In genomic region chr1:152766804-152767748, GRCm38 (mm10) we compare ENCODE assay signal across 9 mouse cellular contexts. TPM values are rescaled to one million over a fixed set of nuclear protein-coding genes. Genes with fewer than 3 reads are reported as not detected.
DNase-seq lines count a peak whose midpoint lies in the region; ATAC-seq and TF ChIP-seq lines count a peak whose summit lies in the region.
"Had no signal": no experiment of that assay in that cellular context is flagged by ENCODE, and none has a peak within 500 bp of the region (broad histone marks: within the 10 kb centered on the region; RNA-seq: fewer than 3 reads in every experiment).

No protein-coding gene starts in this region.

- DNase-seq in cerebellum, adult 8-10 months, result peak; percentile 47
- no peak for DNase-seq in cerebellum, adult 9-11 months
- DNase-seq in thymus, adult 2 months, result no peak
- DNase-seq in thymus, postnatal 14 days, result no peak
- peak; percentile 48 for DNase-seq in forebrain, embryonic 14.5 days (ENCODE audit: low spot score)
- DNase-seq in cerebellum, postnatal 4 days (ENCODE audit: low spot score in 2 of 2), result no peak

- no peak for TF ChIP-seq CTCF in thymus, adult 2 months (IDR thresholded peaks at IDR 0.05; ENCODE audit: borderline replicate concordance, control insufficient read depth, extremely low read depth, insufficient read depth, low read length, poor library complexity)

- peak overlapping the region; percentile 58 for H3K4me2 ChIP-seq in forebrain, embryonic 14.5 days (ENCODE audit: low read length)
- peak overlapping the region; percentile 56 for H3K4me2 ChIP-seq in kidney, embryonic 14.5 days (replicated peaks; ENCODE audit: low read depth, low read length)
- H3K4me2 ChIP-seq in midbrain, embryonic 12.5 days (replicated peaks), result peak overlapping the region; percentile 95

- ATAC-seq in forebrain, embryonic 14.5 days, result peak; percentile 63; the same call in 1 of the 2 replicates
- peak; percentile 73 for ATAC-seq in kidney, embryonic 14.5 days (ENCODE audit: low FRiP score, low TSS enrichment)
- ATAC-seq in midbrain, embryonic 12.5 days (ENCODE audit: low FRiP score, low read depth), result peak; percentile 74

- no peaks in the 10 kb centered on the region; the same call in 1 of the 2 replicates for H3K27me3 ChIP-seq in thymus, adult 2 months (ENCODE audit: control insufficient read depth, insufficient read depth, low read length)
- no peaks in the 10 kb centered on the region for H3K27me3 ChIP-seq in forebrain, embryonic 14.5 days (replicated peaks; ENCODE audit: control insufficient read depth, insufficient read depth, low read length)
- H3K27me3 ChIP-seq in kidney, embryonic 14.5 days (ENCODE audit: control insufficient read depth, insufficient read depth, low read length), result peaks cover 3% of the 10 kb centered on the region; the same call in 1 of the 2 replicates
- peaks cover 7% of the 10 kb centered on the region; the same call in 1 of the 2 replicates for H3K27me3 ChIP-seq in midbrain, embryonic 12.5 days

- H3K4me1 ChIP-seq in thymus, adult 2 months (replicated peaks; ENCODE audit: control insufficient read depth, insufficient read depth, low read length), result peaks cover 5% of the 10 kb centered on the region
- H3K4me1 ChIP-seq in forebrain, embryonic 14.5 days (ENCODE audit: control insufficient read depth, insufficient read depth, low read length), result peaks cover 3% of the 10 kb centered on the region; the same call in 1 of the 2 replicates
- H3K4me1 ChIP-seq in kidney, embryonic 14.5 days (ENCODE audit: control insufficient read depth, insufficient read depth, low read length), result no peaks in the 10 kb centered on the region
- peaks cover 12% of the 10 kb centered on the region; the same call in 1 of the 2 replicates for H3K4me1 ChIP-seq in midbrain, embryonic 12.5 days

- H3K9me3 ChIP-seq in forebrain, embryonic 14.5 days (replicated peaks; ENCODE audit: control insufficient read depth, low read length), result no peaks in the 10 kb centered on the region
- H3K9me3 ChIP-seq in kidney, embryonic 14.5 days (ENCODE audit: control insufficient read depth, low read length), result no peaks in the 10 kb centered on the region
- H3K9me3 ChIP-seq in midbrain, embryonic 12.5 days, result no peaks in the 10 kb centered on the region

- WGBS in thymus, adult 2 months, result 2% methylated on average over 58 of the region's 60 CpGs
- under 1% methylated on average over 58 of the region's 60 CpGs for WGBS in forebrain, embryonic 14.5 days
- under 1% methylated on average over 54 of the region's 60 CpGs for WGBS in kidney, embryonic 14.5 days
- 2% methylated on average over 60 of the region's 60 CpGs for WGBS in midbrain, embryonic 12.5 days

- H3K4me3 ChIP-seq in thymus, adult 2 months (ENCODE audit: control insufficient read depth, insufficient read depth, low read length), result peak overlapping the region; percentile 97
- H3K4me3 ChIP-seq in forebrain, embryonic 14.5 days (ENCODE audit: low read depth, low read length), result peak overlapping the region; percentile 98
- peak overlapping the region; percentile 71 for H3K4me3 ChIP-seq in kidney, embryonic 14.5 days (ENCODE audit: low read length)
- H3K4me3 ChIP-seq in midbrain, embryonic 12.5 days, result peak overlapping the region; percentile 76

- H3K36me3 ChIP-seq in thymus, adult 2 months (ENCODE audit: control insufficient read depth, insufficient read depth, low read length), result peaks cover 29% of the 10 kb centered on the region
- peaks cover 27% of the 10 kb centered on the region for H3K36me3 ChIP-seq in forebrain, embryonic 14.5 days (ENCODE audit: control insufficient read depth, insufficient read depth, low read length)
- peaks cover 23% of the 10 kb centered on the region for H3K36me3 ChIP-seq in kidney, embryonic 14.5 days (ENCODE audit: control insufficient read depth, insufficient read depth, low read length)
- H3K36me3 ChIP-seq in midbrain, embryonic 12.5 days, result peaks cover 11% of the 10 kb centered on the region

- H3K9ac ChIP-seq in forebrain, embryonic 14.5 days (ENCODE audit: low read length), result peak overlapping the region; percentile 96
- H3K9ac ChIP-seq in kidney, embryonic 14.5 days (ENCODE audit: low read depth, low read length), result peak overlapping the region; percentile 84
- peak overlapping the region; percentile 86 for H3K9ac ChIP-seq in midbrain, embryonic 12.5 days (replicated peaks)

- H3K27ac ChIP-seq in thymus, adult 2 months (ENCODE audit: control insufficient read depth, insufficient read depth, low read length), result peak overlapping the region; percentile 85
- H3K27ac ChIP-seq in forebrain, embryonic 14.5 days (ENCODE audit: low read depth, low read length), result peak overlapping the region; percentile 86
- peak overlapping the region; percentile 59 for H3K27ac ChIP-seq in kidney, embryonic 14.5 days (ENCODE audit: low read depth, low read length)
- peak overlapping the region; percentile 82 for H3K27ac ChIP-seq in midbrain, embryonic 12.5 days (replicated peaks)

- TF ChIP-seq POLR2A in thymus, adult 2 months (IDR thresholded peaks at IDR 0.05; ENCODE audit: control insufficient read depth, extremely low read depth, insufficient read depth, low read length, poor library complexity), result no peak

RNA-seq across cellular contexts. Expression of gene Arpc5, which starts 0.7 kb away (rescaled TPM):
- polyA plus RNA-seq in thymus, adult 2 months (2012; rRNA removed), result 162 and 171 TPM in 2 replicates
- 430 and 478 TPM in 2 replicates for polyA plus RNA-seq in forebrain, embryonic 14.5 days (2014; fragmentation: Nextera tagmentation; extraction: Ambion mirVana)
- polyA plus RNA-seq in kidney, embryonic 14.5 days (2014; fragmentation: Nextera tagmentation; extraction: Ambion mirVana), result 228 and 240 TPM in 2 replicates
- polyA plus RNA-seq in midbrain, embryonic 12.5 days (2016; fragmentation: Nextera tagmentation; extraction: Ambion mirVana), result 285 and 287 TPM in 2 replicates

RNA-seq across cellular contexts. Expression of gene Rgl1, which starts 0.9 kb away (rescaled TPM):
- polyA plus RNA-seq in thymus, adult 2 months (2012; rRNA removed), result 6.8 and 7.1 TPM in 2 replicates
- 16.4 and 20.5 TPM in 2 replicates for polyA plus RNA-seq in forebrain, embryonic 14.5 days (2014; fragmentation: Nextera tagmentation; extraction: Ambion mirVana)
- 45.2 and 63.8 TPM in 2 replicates for polyA plus RNA-seq in kidney, embryonic 14.5 days (2014; fragmentation: Nextera tagmentation; extraction: Ambion mirVana)
- polyA plus RNA-seq in midbrain, embryonic 12.5 days (2016; fragmentation: Nextera tagmentation; extraction: Ambion mirVana), result 16.3 and 18.2 TPM in 2 replicates

RNA-seq across cellular contexts. Expression of gene Apobec4, which starts 16.7 kb away (rescaled TPM):
- not detected in 2 replicates for polyA plus RNA-seq in thymus, adult 2 months (2012; rRNA removed)
- polyA plus RNA-seq in forebrain, embryonic 14.5 days (2014; fragmentation: Nextera tagmentation; extraction: Ambion mirVana), result 0.10 TPM in 1 of 2 replicates, not detected in the other
- not detected in 2 replicates for polyA plus RNA-seq in kidney, embryonic 14.5 days (2014; fragmentation: Nextera tagmentation; extraction: Ambion mirVana)
- polyA plus RNA-seq in midbrain, embryonic 12.5 days (2016; fragmentation: Nextera tagmentation; extraction: Ambion mirVana), result not detected in 2 replicates
- polyA plus RNA-seq: large intestine, adult 2 months had no signal

RNA-seq across cellular contexts. Expression of gene Ncf2, which starts 32.9 kb away (rescaled TPM):
- 7.6 and 8.4 TPM in 2 replicates for polyA plus RNA-seq in thymus, adult 2 months (2012; rRNA removed)
- polyA plus RNA-seq in forebrain, embryonic 14.5 days (2014; fragmentation: Nextera tagmentation; extraction: Ambion mirVana), result 2.1 and 3.4 TPM in 2 replicates
- polyA plus RNA-seq in kidney, embryonic 14.5 days (2014; fragmentation: Nextera tagmentation; extraction: Ambion mirVana), result 5.6 and 7.1 TPM in 2 replicates
- 2.2 and 3.0 TPM in 2 replicates for polyA plus RNA-seq in midbrain, embryonic 12.5 days (2016; fragmentation: Nextera tagmentation; extraction: Ambion mirVana)

Comparison
In these comparisons a context has a peak if more than half of its experiments do, and no peak if none do; other contexts are left out.
1. DNase-seq: peak in cerebellum, adult 8-10 months (single experiment) and forebrain, embryonic 14.5 days (single experiment); none in cerebellum, adult 9-11 months (single experiment), thymus, adult 2 months (single experiment), thymus, postnatal 14 days (single experiment) and cerebellum, postnatal 4 days (0 of 2).
2. Peak in every context shown above with its lines, with median percentiles within 50 percentile points of each other: H3K27ac ChIP-seq, H3K4me3 ChIP-seq, ATAC-seq, H3K4me2 ChIP-seq and H3K9ac ChIP-seq.